Mouse (Mus musculus) ES-E14 (cell line): ENCODE measurements around the gene Phb.

Experiments
- HCFC1 ChIP-seq: IDR thresholded peaks from 2 replicates; pipeline ENCODE4 v1.6.1; 2012; ENCODE audit warnings: low read length, inconsistent platforms, borderline replicate concordance; ENCODE audit not compliant: insufficient read depth
- ZC3H11A ChIP-seq: IDR thresholded peaks from 2 replicates; pipeline ENCODE4 v1.6.1; 2012; ENCODE audit warnings: low read depth, mild to moderate bottlenecking, inconsistent platforms, low read length, borderline replicate concordance
- ZNF384 ChIP-seq: IDR thresholded peaks from 2 replicates; pipeline ENCODE4 v1.6.1; 2012; ENCODE audit warnings: low read depth, low read length, inconsistent platforms

GRCm38 (mm10) chr11:95710478-95710877 is 43.7 kb downstream of the Phb start:
- TF ChIP-seq ZC3H11A (no peak), HCFC1 (no peak), ZNF384 (no peak)
